Mouse (Mus musculus) WW6 (cell line): Measurements from ENCODE around the gene Gsdma2.

Source experiments
- DNase-seq: peaks from one replicate; pipeline ENCODE4 v3.0.0-alpha.2; 2013; ENCODE audit warnings: low read depth, low spot score

Gene Gsdma2

GRCm38 (mm10) chr11:98698849-98699640, 52.5 kb downstream of the Gsdma2 start:
- DNase-seq = no peak

GRCm38 (mm10) chr11:98699911-98700310, 53.4 kb downstream of the Gsdma2 start:
- DNase-seq = no peak

GRCm38 (mm10) chr11:98701213-98701670, 54.7 kb downstream of the Gsdma2 start, which contains the start of gene Csf3:
Gene Csf3 (plus strand): TSS chr11:98701263.
- DNase-seq = no peak

- no peak for DNase-seq
Measured at GRCm38 (mm10) chr11:98702323-98702722, 55.8 kb downstream of the Gsdma2 start.

- DNase-seq = no peak
Measured at GRCm38 (mm10) chr11:98705021-98705420, 58.5 kb downstream of the Gsdma2 start.
